Mouse (Mus musculus): ENCODE data around the gene Ivd.

DNA sequence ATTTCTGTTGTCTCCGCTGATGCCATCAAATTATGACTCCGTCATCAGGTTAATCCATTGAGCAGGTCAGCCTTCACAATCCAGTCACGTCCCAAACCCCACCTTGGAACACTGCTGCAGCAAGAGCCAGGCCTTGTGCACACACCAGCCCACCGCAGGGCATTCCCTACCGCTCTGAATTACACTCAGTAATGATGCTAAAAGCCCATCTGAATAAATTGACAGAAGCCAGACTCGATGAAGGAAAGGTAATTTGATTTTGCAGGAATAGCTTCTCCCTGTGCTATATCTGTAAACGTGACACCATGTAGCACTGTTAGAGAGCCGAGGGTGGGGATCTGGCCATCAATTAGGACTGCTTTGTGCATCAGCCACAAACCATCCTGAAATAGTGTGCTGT, 13.6 kb downstream of the Ivd start:
- TF ChIP-seq GATA1 (IDR thresholded peaks at IDR 0.05; ENCODE audit: borderline replicate concordance, low read length) (no peak), FLI1 (IDR thresholded peaks at IDR 0.05; ENCODE audit: low read length) (no peak)

Measured in megakaryocyte, embryonic 14.5 days (primary cell).